Mouse (Mus musculus) intestine, postnatal 0 days (tissue): Measurements from ENCODE around the gene Ankrd22. TPM values are rescaled to one million over a fixed set of nuclear protein-coding genes. Genes with fewer than 3 reads are reported as not detected.
"Not testable (repeated sequence)": the region's sequence is repeated elsewhere in the genome, so short reads cannot be mapped to it uniquely, and the experiment has no call there.

Experiments used
- ATAC-seq: fragments of 200-750 bp; cut with Nextera tagmentation; 2 replicates; pipeline ENCODE4 v1.8.0; 2017; ENCODE audit warnings: mild to moderate bottlenecking, moderate TSS enrichment, moderate library complexity
- H3K27ac ChIP-seq: fragments of 300-500 bp; sonication (generic); 2 replicates; pipeline ENCODE4 v1.5.1; 2014; ENCODE audit warnings: mild to moderate bottlenecking, low read depth, low read length, moderate library complexity
- H3K27me3 ChIP-seq: fragments of 300-500 bp; sonication (generic); replicated peaks from 2 replicates; pipeline ENCODE4 v1.6.1; 2014; ENCODE audit warnings: low read length, mixed read lengths; ENCODE audit not compliant: control insufficient read depth, insufficient read depth
- H3K36me3 ChIP-seq: fragments of 300-500 bp; sonication (generic); 2 replicates; pipeline ENCODE4 v1.6.1; 2014; ENCODE audit warnings: mild to moderate bottlenecking, moderate library complexity; ENCODE audit not compliant: control insufficient read depth, insufficient read depth
- H3K4me1 ChIP-seq: fragments of 300-500 bp; sonication (generic); replicated peaks from 2 replicates; pipeline ENCODE4 v1.6.1; 2014; ENCODE audit warnings: antibody characterized with exemption, low read length, mixed read lengths; ENCODE audit not compliant: control insufficient read depth, insufficient read depth
- H3K4me2 ChIP-seq: fragments of 300-500 bp; sonication (generic); replicated peaks from 2 replicates; pipeline ENCODE4 v1.6.1; 2014; ENCODE audit warnings: low read depth, mild to moderate bottlenecking, moderate library complexity
- H3K4me3 ChIP-seq: fragments of 300-500 bp; sonication (generic); 2 replicates; pipeline ENCODE4 v1.5.1; 2014; ENCODE audit warnings: low read depth, low read length
- H3K9ac ChIP-seq: fragments of 300-500 bp; sonication (generic); 2 replicates; pipeline ENCODE4 v1.6.1; 2014; ENCODE audit warnings: mild to moderate bottlenecking, low read depth, low read length
- H3K9me3 ChIP-seq: fragments of 300-500 bp; sonication (generic); 2 replicates; pipeline ENCODE4 v1.6.1; 2016; ENCODE audit warnings: mixed run types; ENCODE audit not compliant: control insufficient read depth
- CTCF ChIP-seq: sonication (generic); IDR thresholded peaks from 2 replicates; pipeline ENCODE4 v1.5.1; 2016; ENCODE audit warnings: low read depth, mild to moderate bottlenecking, control low read depth, antibody characterized with exemption, moderate library complexity
- WGBS: fragments of 180-500 bp; shearing (Covaris S2); extraction: QIAGEN DNeasy Blood & Tissue Kit; methylation state at CpG from one replicate; pipeline ENCODE4 v1.1.7; 2014; 5-methylcytosine and 5-hydroxymethylcytosine counted together
- polyA plus RNA-seq: library from polyadenylated mRNA; unstranded; fragments of >200 nt; fragmentation: Nextera tagmentation; extraction: Ambion mirVana; gene quantifications from 2 replicates; pipeline ENCODE4 v1.2.1, GENCODE M21; 2015

The Ankrd22 gene
- polyA plus RNA-seq, 1 experiment from 2014 or later, result 3.0 TPM

- no peak overlapping the region for H3K9ac ChIP-seq
- H3K4me3 ChIP-seq, result no peak overlapping the region
- peak overlapping the region; percentile 39; the same call in 1 of the 2 replicates for H3K4me2 ChIP-seq
- H3K4me1 ChIP-seq, result peaks cover 10% of the 10 kb centered on the region; the same call in 1 of the 2 replicates
- H3K27ac ChIP-seq, result peak overlapping the region; percentile 54
- TF ChIP-seq CTCF, result no peak
- no peaks in the 10 kb centered on the region for H3K27me3 ChIP-seq
- H3K9me3 ChIP-seq, result no peaks in the 10 kb centered on the region
- 0 out of 2 replicates have a peak, but pooled peaks cover under 1% of the 10 kb centered on the region for H3K36me3 ChIP-seq
- WGBS, result 49% methylated on average over 3 of the region's 3 CpGs
- ATAC-seq, result peak; percentile 97
Observed at GRCm38 (mm10) chr19:34209031-34209430, 43.2 kb upstream of the Ankrd22 start.

GRCm38 (mm10) chr19:34206760-34207440 lies 41.0 kb upstream of the Ankrd22 start:
- no peak for ATAC-seq
- H3K9me3 ChIP-seq, result no peaks in the 10 kb centered on the region
- no peaks in the 10 kb centered on the region for H3K27me3 ChIP-seq
- H3K36me3 ChIP-seq, result no peaks in the 10 kb centered on the region
- TF ChIP-seq CTCF, result no peak
- WGBS, result 76% methylated on average over 8 of the region's 8 CpGs
- H3K27ac ChIP-seq, result no peak overlapping the region
- no peak overlapping the region for H3K4me3 ChIP-seq
- no peak overlapping the region for H3K4me2 ChIP-seq
- H3K4me1 ChIP-seq, result peaks cover 1% of the 10 kb centered on the region; the same call in 1 of the 2 replicates
- no peak overlapping the region for H3K9ac ChIP-seq

DNA sequence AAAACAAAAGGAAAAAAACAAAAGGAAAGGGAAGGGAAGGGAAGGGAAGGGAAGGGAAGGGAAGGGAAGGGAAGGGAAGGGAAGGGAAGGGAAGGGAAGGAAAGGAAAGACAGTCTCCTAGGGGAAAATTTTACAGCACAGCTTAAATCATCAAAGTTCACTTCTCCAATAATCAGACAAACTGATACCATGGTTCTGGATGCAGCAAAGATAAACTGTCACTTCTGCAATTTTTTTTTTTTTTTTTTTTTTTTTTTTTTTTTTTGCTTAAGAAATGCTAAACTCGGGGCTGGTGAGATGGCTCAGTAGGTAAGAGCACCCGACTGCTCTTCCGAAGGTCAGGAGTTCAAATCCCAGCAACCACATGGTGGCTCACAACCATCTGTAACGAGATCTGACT lies 40.3 kb upstream of the Ankrd22 start:
- not testable (repeated sequence) for H3K9ac ChIP-seq, H3K27ac ChIP-seq, H3K36me3 ChIP-seq, H3K4me2 ChIP-seq, H3K9me3 ChIP-seq, H3K27me3 ChIP-seq, H3K4me1 ChIP-seq, H3K4me3 ChIP-seq, ATAC-seq
- WGBS, result 75% methylated on average over 3 of the region's 4 CpGs

GRCm38 (mm10) chr19:34202668-34203067 lies 36.8 kb upstream of the Ankrd22 start:
- Histone ChIP-seq H3K27ac (no peak overlapping the region), H3K4me2 (no peak overlapping the region), H3K9me3 (no peaks in the 10 kb centered on the region), H3K27me3 (no peaks in the 10 kb centered on the region), H3K9ac (no peak overlapping the region), H3K4me3 (no peak overlapping the region), H3K4me1 (no peaks in the 10 kb centered on the region), H3K36me3 (no peaks in the 10 kb centered on the region)
- no peak for TF ChIP-seq CTCF
- WGBS, result 77% methylated on average over 2 of the region's 2 CpGs
- no peak for ATAC-seq

GRCm38 (mm10) chr19:34199488-34199887 lies 33.6 kb upstream of the Ankrd22 start:
- H3K36me3 ChIP-seq, result no peaks in the 10 kb centered on the region
- WGBS, result 55% methylated on average over 2 of the region's 2 CpGs
- ATAC-seq, result no peak
- H3K4me3 ChIP-seq, result no peak overlapping the region
- no peaks in the 10 kb centered on the region for H3K9me3 ChIP-seq
- no peak overlapping the region for H3K27ac ChIP-seq
- no peak for TF ChIP-seq CTCF
- H3K27me3 ChIP-seq, result no peaks in the 10 kb centered on the region
- no peak overlapping the region for H3K9ac ChIP-seq
- no peaks in the 10 kb centered on the region for H3K4me1 ChIP-seq
- H3K4me2 ChIP-seq, result no peak overlapping the region

- Histone ChIP-seq H3K27ac (no peak overlapping the region), H3K9me3 (no peaks in the 10 kb centered on the region)
- TF ChIP-seq CTCF, result no peak
Observed at GRCm38 (mm10) chr19:34198901-34199300, 33.0 kb upstream of the Ankrd22 start.

More at GRCm38 (mm10) chr19:34198901-34199300, 33.0 kb upstream of the Ankrd22 start:
- no peaks in the 10 kb centered on the region for H3K36me3 ChIP-seq
- no peaks in the 10 kb centered on the region for H3K4me1 ChIP-seq
- H3K4me3 ChIP-seq, result no peak overlapping the region
- no peak overlapping the region for H3K9ac ChIP-seq
- H3K27me3 ChIP-seq, result no peaks in the 10 kb centered on the region
- WGBS, result 82% methylated on average over 4 of the region's 4 CpGs
- H3K4me2 ChIP-seq, result no peak overlapping the region
- ATAC-seq, result no peak
